Mouse (Mus musculus) embryonic fibroblast, embryonic 13.5 days (primary cell): ENCODE data around the gene Pcsk6. TPM values are rescaled to one million over a fixed set of nuclear protein-coding genes. Genes with fewer than 3 reads are reported as not detected.
A peak's percentile ranks its signal among the peaks of the same experiment; 100 is the strongest.
"Not testable (repeated sequence)": the region's sequence is repeated elsewhere in the genome, so short reads cannot be mapped to it uniquely, and the experiment has no call there.

ENCODE experiments used
- H3K27ac ChIP-seq: 2 replicates; pipeline ENCODE4 v1.5.1; 2012; ENCODE audit warnings: low read length, control low read depth, inconsistent platforms; ENCODE audit not compliant: insufficient read depth
- H3K4me1 ChIP-seq: 2 replicates; pipeline ENCODE4 v1.6.1; 2011; ENCODE audit warnings: low read length; ENCODE audit not compliant: control insufficient read depth, insufficient read depth
- H3K4me3 ChIP-seq: 2 replicates; pipeline ENCODE4 v1.5.1; 2011; ENCODE audit warnings: mild to moderate bottlenecking, control low read depth, low read length; ENCODE audit not compliant: insufficient read depth
- CTCF ChIP-seq: IDR thresholded peaks from 2 replicates; pipeline ENCODE4 v1.5.1; 2011; ENCODE audit warnings: mild to moderate bottlenecking, control low read depth, low read length, moderate library complexity, borderline replicate concordance; ENCODE audit not compliant: insufficient read depth
- POLR2A ChIP-seq: IDR thresholded peaks from 2 replicates; pipeline ENCODE4 v1.6.1; 2011; ENCODE audit warnings: low read depth, mild to moderate bottlenecking, control low read depth, low read length, moderate library complexity
- polyA plus RNA-seq: library from polyadenylated mRNA; stranded (reverse); fragments of >200 nt; gene quantifications from 2 replicates; pipeline ENCODE4 v1.2.4, GENCODE M21; 2011; ENCODE audit warnings: low read depth; ENCODE audit not compliant: missing spikeins, insufficient read length

Gene Pcsk6
- polyA plus RNA-seq: 12.1 and 19.2 TPM in 2 replicates

GRCm38 (mm10) chr7:65861591-65862472 lies at the start of gene Pcsk6:
Gene Pcsk6 (plus strand): TSS chr7:65861734.
- Histone ChIP-seq H3K4me3 (peak within 1 kb of the TSS; percentile 30), H3K27ac (no peak within 1 kb of the TSS), H3K4me1 (no peaks in the 10 kb centered on the region)
- no peak for TF ChIP-seq POLR2A
- TF ChIP-seq CTCF: no peak

- TF ChIP-seq CTCF (no peak), POLR2A (no peak)
- Histone ChIP-seq H3K27ac (no peak overlapping the region), H3K4me3 (no peak overlapping the region), H3K4me1 (no peaks in the 10 kb centered on the region)
Observed at GRCm38 (mm10) chr7:65813611-65814212, 47.8 kb upstream of the Pcsk6 start.

GRCm38 (mm10) chr7:65817564-65817963 lies 44.0 kb upstream of the Pcsk6 start:
- TF ChIP-seq CTCF: no peak
- no peak for TF ChIP-seq POLR2A
- H3K27ac ChIP-seq: no peak overlapping the region
- H3K4me3 ChIP-seq: no peak overlapping the region
- H3K4me1 ChIP-seq: peaks cover 3% of the 10 kb centered on the region

GRCm38 (mm10) chr7:65820391-65820790 lies 41.1 kb upstream of the Pcsk6 start:
- H3K4me3 ChIP-seq: no peak overlapping the region
- peaks cover 9% of the 10 kb centered on the region for H3K4me1 ChIP-seq
- no peak for TF ChIP-seq CTCF
- no peak for TF ChIP-seq POLR2A
- no peak overlapping the region for H3K27ac ChIP-seq

GRCm38 (mm10) chr7:65821901-65822300 lies 39.6 kb upstream of the Pcsk6 start:
- H3K4me1 ChIP-seq, H3K4me3 ChIP-seq, H3K27ac ChIP-seq: not testable (repeated sequence)

GRCm38 (mm10) chr7:65822506-65823119 lies 38.9 kb upstream of the Pcsk6 start:
- TF ChIP-seq POLR2A: no peak
- no peak for TF ChIP-seq CTCF

GRCm38 (mm10) chr7:65839756-65840155 lies 21.8 kb upstream of the Pcsk6 start:
- no peak overlapping the region for H3K27ac ChIP-seq
- H3K4me3 ChIP-seq: no peak overlapping the region
- H3K4me1 ChIP-seq: no peaks in the 10 kb centered on the region
- TF ChIP-seq CTCF (no peak), POLR2A (no peak)

More at GRCm38 (mm10) chr7:65822506-65823119, 38.9 kb upstream of the Pcsk6 start:
- Histone ChIP-seq H3K4me3 (no peak overlapping the region), H3K4me1 (peaks cover 9% of the 10 kb centered on the region), H3K27ac (peak overlapping the region; percentile 14; the same call in 1 of the 2 replicates)

- no peak overlapping the region for H3K4me3 ChIP-seq
- H3K4me1 ChIP-seq: no peaks in the 10 kb centered on the region
- no peak overlapping the region for H3K27ac ChIP-seq
- no peak for TF ChIP-seq CTCF
- no peak for TF ChIP-seq POLR2A
Observed at GRCm38 (mm10) chr7:65843210-65843609, 18.3 kb upstream of the Pcsk6 start.

- no peak overlapping the region for H3K4me3 ChIP-seq
- no peaks in the 10 kb centered on the region for H3K4me1 ChIP-seq
- no peak for TF ChIP-seq CTCF
- no peak for TF ChIP-seq POLR2A
- no peak overlapping the region for H3K27ac ChIP-seq
Observed at GRCm38 (mm10) chr7:65860981-65861380, 553 bp upstream of the Pcsk6 start.

- peak overlapping the region; percentile 20; the same call in 1 of the 2 replicates for H3K4me3 ChIP-seq
- TF ChIP-seq CTCF (no peak), POLR2A (no peak)
- H3K27ac ChIP-seq: no peak overlapping the region
- no peaks in the 10 kb centered on the region for H3K4me1 ChIP-seq
Observed at GRCm38 (mm10) chr7:65862473-65863176, 1.1 kb downstream of the Pcsk6 start.
